Mouse (Mus musculus): ENCODE results near the gene Best3. TPM values are rescaled to one million over a fixed set of nuclear protein-coding genes. Genes with fewer than 3 reads are reported as not detected.

Best3 gene
- total RNA-seq (2021) = under 1 TPM in 1 of 2 experiments, not detected in 1; 0.16 TPM

GRCm38 (mm10) chr10:116986264-116987082 is at the start of gene Best3:
TSS of gene Best3 (plus strand) at chr10:116986314.
- intact Hi-C loops (cut with DNase I) = no loop called here
- DNase-seq = no peak

DNA sequence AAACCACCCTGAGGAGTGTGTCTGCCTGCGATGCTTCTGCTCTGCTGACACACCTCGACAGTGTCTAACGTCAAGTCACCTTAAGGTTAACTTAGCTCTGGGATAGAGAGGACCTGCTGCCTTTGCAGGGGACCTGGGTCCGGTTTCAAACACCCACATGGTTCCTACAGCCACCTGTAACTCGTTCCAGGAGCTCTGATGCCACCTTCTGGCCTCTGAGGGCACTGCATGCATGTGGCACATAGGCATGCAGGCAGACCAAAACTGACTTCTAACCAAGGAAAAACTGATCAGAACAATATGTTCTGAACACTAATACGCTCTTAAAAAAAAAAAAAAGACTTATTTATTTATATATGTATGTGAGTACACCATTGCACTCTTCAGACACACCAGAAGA is 43.1 kb upstream of the Best3 start:
- peak; percentile 19 for DNase-seq
- intact Hi-C loops (cut with DNase I) = loop anchor here (10.0 kb wide), 1 partner anchor 102 kb away; the partner anchor contains the start of gene Lrrc10

DNA sequence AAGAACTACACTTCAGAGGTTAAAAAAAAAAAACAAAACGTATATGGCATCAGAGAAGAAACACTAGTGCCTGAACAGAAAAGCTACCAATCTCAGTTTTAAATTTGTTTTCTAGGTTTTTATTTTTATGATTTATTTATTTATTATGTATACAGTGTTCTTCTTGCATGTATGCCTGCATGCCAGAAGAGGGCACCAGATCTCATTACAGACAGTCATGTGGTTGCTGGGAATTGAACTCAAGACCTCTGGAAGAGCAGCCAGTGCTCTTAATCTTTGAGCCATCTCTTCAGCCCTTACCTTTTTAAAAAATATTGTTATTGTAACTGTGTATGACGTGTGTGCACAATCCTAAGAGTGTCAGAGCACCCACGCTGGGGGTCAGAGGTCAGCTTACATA is 42.0 kb upstream of the Best3 start:
- intact Hi-C loops (cut with DNase I) = loop anchor here (10.0 kb wide), 1 partner anchor 101 kb away; the partner anchor contains the start of gene Lrrc10
- no peak for DNase-seq

DNA sequence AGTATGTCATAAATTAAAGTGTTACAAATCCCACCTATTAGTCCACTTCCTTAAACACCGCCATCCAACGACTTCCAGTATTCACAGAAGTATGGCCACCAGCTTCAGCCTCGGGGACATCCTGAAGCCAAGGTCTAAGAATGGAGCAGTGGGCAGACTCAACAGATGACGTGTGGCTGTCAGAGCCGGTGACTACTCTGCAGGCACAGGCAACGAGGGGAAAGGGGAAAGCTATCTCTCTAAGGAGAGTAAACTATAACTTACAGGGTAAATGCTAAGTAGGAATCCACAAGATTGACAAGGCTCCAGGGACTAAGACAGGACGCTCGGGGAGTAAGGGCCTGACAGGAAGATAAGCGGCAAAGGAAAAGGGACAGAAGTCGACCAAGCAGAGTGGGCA is 41.2 kb upstream of the Best3 start:
- intact Hi-C loops (cut with DNase I) = loop anchor here (10.0 kb wide), 1 partner anchor 100 kb away; the partner anchor contains the start of gene Lrrc10
- DNase-seq = no peak

DNA sequence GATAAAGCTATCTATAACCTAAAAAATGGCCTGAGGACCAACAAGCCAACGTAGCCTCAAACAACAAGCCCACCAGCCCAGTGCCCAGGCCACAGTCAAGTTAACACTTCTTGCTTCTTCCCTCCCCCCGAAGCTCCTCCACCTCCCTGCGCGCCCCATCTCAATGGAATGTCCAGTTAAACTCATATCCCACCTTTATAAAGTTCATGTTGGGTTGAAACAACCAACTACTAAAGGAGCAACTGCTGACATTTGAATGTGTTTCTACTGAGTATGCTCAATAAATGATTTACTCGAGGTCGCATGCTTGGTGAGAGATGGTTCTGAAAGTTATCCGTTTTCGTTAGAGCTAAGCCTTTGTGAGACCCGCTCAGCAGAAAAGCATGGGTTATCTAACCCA is 37.7 kb upstream of the Best3 start:
- no peak for DNase-seq
- intact Hi-C loops (cut with DNase I) = loop anchor here (10.0 kb wide), 1 partner anchor 96 kb away; the partner anchor contains the start of gene Lrrc10

- intact Hi-C loops (cut with DNase I) = loop anchor here (10.0 kb wide), 1 partner anchor 95 kb away; the partner anchor contains the start of gene Lrrc10
- peak; percentile 39 for DNase-seq
Observed at GRCm38 (mm10) chr10:116949111-116950008, 36.8 kb upstream of the Best3 start.

DNA sequence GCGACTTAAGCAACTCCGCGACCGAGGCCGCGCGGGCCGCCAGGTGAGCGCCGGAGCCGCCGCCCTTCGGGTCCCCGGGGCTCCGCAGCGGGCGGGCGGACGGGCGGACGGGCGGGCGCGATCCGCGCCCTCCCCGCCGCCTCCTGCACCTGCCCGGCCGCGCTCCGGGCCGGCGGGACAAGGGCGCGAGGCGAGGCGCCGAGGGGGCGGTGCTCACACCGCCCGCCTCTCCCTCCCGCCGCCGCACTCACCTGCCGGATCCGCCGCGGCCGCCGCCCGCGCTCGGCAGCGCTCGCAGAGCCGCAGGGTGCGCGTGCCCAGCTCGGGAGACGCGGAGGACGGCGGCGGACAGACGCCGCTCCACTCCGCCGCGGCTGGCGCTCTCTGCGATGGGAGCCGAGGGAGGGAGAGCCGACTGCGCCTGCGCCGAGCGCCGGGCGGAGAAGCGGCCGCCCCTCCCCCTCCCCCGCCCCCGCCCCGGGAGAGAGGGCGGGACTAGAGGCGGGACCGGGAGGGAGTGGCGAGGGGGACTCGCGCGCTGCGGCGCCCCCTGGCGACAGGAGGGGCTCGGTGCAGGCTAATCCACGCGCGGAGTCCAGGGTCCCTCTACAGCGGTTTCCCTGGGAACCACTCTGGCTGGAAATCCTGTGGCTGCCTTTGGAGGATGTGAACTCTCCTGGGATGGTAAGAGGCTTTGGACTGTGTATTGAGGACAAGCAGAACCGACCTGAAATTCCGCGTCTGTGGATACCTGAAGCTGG is 35.9 kb upstream of the Best3 start, which contains the start of gene Rab3ip:
Gene Rab3ip, minus strand, starts transcription at position 761 of the 761 bp plus-strand sequence.
- intact Hi-C loops (cut with DNase I) = no loop called here
- peak; percentile 96 for DNase-seq

DNA sequence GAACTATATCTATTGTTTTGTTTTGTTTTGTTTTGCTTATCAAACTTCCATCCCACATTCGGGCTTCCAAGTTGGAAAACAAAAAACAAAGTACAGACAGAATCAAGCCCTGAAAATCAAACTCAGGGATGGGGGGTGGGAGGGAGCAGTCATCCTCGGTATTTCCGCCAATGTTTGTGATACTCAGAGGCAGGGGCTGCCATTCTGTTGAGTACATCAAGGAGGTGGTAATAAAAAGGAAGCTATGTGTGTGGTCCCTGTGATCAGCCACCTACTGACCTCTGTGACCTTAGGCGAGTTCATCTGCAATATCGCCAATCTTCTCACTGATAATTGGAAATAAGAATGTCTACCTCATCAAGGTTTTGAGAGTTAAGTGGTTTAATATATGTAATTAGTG is 35.2 kb upstream of the Best3 start:
- intact Hi-C loops (cut with DNase I) = no loop called here

GRCm38 (mm10) chr10:116955191-116955590 is 30.9 kb upstream of the Best3 start:
- intact Hi-C loops (cut with DNase I) = no loop called here
- no peak for DNase-seq

More for the DNA sequence above, 35.2 kb upstream of the Best3 start:
- DNase-seq = no peak

- DNase-seq = no peak
- intact Hi-C loops (cut with DNase I) = no loop called here
Observed at GRCm38 (mm10) chr10:116956483-116957158, 29.5 kb upstream of the Best3 start.

DNA sequence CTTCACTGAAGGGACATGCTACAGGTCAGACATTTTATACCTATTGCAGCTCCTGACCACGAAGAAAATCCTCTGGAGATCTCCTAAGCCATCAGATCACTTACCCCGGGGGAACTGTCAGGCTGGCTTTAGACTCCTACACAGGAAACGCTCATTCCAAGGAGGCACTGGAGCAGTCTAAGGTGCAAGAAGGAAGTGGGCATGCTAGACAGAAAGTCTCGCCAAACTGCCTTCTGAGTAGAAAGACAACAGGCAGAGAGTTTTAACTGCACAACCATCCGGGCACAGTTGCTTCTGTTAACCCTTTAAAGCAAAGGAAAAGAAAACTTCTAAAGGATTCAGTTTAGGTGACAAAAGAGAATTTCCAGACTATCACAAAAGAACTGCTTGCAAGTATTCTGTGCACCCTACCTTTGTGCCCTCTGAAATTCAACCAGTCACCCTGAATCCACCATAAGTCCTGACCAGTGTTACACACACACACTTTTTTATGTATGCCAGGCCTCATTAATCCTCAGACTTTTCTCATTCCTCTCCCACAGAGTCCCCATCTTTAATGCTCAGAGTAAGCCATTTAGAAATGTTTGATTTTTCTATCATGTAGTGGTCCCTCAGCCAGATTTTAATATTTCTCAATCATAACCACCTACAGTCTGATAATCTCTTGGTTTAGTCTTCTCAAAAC is 28.1 kb upstream of the Best3 start:
- intact Hi-C loops (cut with DNase I) = no loop called here

GRCm38 (mm10) chr10:116962152-116962551 is 24.0 kb upstream of the Best3 start:
- intact Hi-C loops (cut with DNase I) = no loop called here

More for the DNA sequence above, 28.1 kb upstream of the Best3 start:
- no peak for DNase-seq

DNA sequence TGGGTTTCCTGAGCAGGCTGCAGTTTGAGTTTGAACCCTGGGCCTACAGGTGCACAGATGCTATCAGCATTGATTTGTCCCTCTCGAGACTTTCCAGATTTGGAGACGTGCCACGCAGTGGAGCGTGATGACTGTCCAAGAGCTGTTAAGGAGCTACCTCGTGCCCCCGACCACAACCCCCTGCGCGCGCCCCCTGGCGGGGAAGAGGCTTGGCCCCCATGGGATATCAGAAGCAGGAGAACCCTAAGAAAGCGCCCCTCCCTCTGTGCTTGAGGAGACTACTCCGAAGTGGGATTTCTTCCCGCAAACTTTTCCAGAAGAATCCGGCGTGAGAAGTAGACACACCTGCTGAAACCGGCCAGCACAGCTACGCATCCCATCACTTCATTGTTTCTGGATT is 23.3 kb upstream of the Best3 start:
- intact Hi-C loops (cut with DNase I) = no loop called here
- peak; percentile 15 for DNase-seq

More at GRCm38 (mm10) chr10:116962152-116962551, 24.0 kb upstream of the Best3 start:
- DNase-seq = no peak

- intact Hi-C loops (cut with DNase I) = no loop called here
- no peak for DNase-seq
Observed at GRCm38 (mm10) chr10:116964084-116964483, 22.0 kb upstream of the Best3 start.

DNA sequence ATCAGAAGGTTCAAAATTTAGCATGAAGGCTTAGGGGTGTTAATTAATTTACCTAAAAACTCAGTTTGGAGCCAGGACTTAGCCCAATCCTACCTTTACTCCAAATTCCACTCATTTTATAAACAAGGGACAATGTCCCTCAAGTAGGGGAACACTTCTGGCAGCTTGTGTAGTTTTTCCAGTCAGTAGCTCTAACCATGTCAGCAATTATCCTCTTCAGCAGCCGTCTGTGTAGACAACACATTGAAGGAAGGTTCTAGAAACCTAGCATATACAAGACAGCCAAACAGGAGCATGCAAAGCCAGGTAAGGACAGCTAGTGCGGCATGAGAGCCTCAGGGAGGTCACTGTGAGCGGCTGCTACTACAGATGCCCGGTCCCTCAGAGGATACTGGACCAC is 21.5 kb upstream of the Best3 start:
- intact Hi-C loops (cut with DNase I) = no loop called here
- DNase-seq = no peak

- intact Hi-C loops (cut with DNase I) = no loop called here
- no peak for DNase-seq
Observed at GRCm38 (mm10) chr10:116965297-116965696, 20.8 kb upstream of the Best3 start.

DNA sequence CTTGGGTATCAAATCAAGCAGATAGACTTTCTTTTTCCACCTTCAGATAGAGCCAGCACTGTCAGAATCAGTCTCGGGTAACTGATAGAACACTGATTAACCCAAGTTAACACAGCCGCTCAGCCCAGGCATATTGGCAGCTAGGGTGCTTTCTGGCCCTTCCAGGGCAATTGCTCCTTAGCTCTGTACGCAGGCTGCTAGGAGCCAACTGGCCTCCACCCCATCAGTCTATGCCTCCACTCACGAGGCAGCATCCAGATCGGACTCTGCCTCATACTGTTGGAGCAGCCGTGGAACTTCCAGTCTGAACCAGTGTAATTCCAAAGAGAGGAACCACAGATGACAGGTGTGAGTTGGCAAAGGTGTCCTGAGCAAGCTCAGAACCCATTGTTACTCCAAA is 20.0 kb upstream of the Best3 start:
- intact Hi-C loops (cut with DNase I) = no loop called here
- no peak for DNase-seq

- DNase-seq = no peak
- intact Hi-C loops (cut with DNase I) = no loop called here
Observed at GRCm38 (mm10) chr10:116968741-116969140, 17.4 kb upstream of the Best3 start.

DNA sequence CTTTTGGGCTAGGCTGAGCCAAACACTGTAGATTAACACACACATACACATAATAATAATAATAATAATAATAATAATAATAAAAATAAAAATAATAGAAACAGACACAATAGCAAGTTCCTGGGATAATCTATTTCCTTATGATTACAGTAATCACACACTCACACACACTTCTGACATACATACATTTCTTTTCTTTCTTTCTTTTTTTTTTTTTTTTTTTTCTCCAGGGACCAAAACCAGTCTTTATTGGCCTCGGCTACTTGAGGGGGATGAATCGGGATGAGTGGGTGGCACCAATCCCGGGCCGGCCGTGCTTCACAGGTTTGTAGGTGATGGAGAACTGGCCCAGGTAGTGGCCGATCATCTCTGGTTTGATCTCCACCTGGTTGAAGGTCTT is 13.6 kb upstream of the Best3 start, which contains the start of gene Gm10271:
Gene Gm10271, minus strand, starts transcription at position 101 of the 400 bp plus-strand sequence.
- no peak for DNase-seq
- intact Hi-C loops (cut with DNase I) = no loop called here
